Mouse (Mus musculus): ENCODE results near the gene Slc39a11. TPM values are rescaled to one million over a fixed set of nuclear protein-coding genes. Genes with fewer than 3 reads are reported as not detected.

The Slc39a11 gene
- polyA plus RNA-seq, 1 experiment from 2014 or later: 26.3 TPM

DNA sequence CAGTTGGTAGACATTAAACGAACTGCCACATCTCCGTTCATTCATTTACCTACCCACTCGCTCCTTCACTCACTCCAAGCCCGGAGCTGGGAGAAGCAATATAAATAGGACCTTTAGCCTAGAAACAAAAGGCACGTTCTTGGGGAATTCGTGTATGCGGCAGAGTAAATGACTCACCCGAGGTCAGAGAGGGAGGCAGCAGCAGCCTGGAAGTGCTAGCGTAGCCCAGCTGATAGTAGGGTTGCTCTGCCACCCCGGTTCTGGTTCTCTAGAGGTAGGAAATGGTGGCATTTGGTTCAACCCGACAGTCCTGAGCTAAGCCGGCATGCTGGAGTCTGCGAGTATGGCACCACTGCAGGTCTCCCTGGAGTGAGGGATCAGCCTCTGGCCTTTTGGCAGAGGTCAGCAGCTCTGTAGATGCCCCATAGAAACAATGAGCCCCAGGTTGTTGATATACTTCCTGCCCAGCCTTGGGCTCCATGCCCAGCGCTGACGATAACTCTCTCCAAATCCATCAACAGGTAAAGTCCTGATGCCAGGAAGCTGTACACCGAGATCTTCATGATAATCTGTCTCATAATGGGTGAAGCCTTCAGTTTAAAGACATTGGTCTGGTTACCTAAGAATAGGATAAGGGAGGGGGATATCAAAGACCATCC lies 440.5 kb downstream of the Slc39a11 start:
- H3K27ac ChIP-seq: no peak overlapping the region
- H3K36me3 ChIP-seq: no peaks in the 10 kb centered on the region
- peaks cover 7% of the 10 kb centered on the region; the same call in 1 of the 2 replicates for H3K4me1 ChIP-seq
- H3K9ac ChIP-seq: no peak overlapping the region
- H3K27me3 ChIP-seq: 0 out of 2 replicates have a peak, but pooled peaks cover 4% of the 10 kb centered on the region
- 82% methylated on average over 16 of the region's 16 CpGs for WGBS
- H3K4me3 ChIP-seq: no peak overlapping the region
- H3K9me3 ChIP-seq: no peaks in the 10 kb centered on the region
- H3K4me2 ChIP-seq: no peak overlapping the region
- no peak for ATAC-seq (ENCODE audit: insufficient number of reproducible peaks, insufficient read depth, low FRiP score, low TSS enrichment, low read depth)

DNA sequence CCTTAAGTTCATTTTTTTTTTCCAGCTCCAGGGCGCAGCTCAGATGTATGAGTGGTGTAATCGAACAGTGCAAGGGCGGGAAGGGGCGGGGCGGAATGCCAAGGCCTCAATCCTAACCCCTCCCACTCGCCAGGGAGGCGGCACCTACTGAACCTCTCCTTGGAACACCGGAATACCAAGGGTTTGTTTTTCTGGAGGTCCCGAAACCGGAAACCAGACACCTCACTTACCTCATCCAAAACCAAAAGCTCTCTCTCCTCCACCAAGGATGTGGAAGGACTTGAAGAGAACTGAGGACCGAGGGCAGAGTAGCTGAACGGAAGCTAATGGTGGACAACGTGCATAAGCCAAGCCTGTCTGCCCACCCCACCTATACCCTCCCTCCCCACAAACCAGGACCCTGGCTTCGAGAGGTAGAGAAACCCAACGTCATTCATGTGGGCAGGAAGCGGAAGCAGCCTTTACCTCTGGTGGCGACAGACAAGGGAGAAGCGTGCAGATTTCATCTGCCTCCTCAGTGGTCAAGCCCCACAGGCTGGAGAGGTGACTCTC lies 441.3 kb downstream of the Slc39a11 start:
- H3K9ac ChIP-seq: no peak overlapping the region
- 0 out of 2 replicates have a peak, but pooled peaks have one; percentile 26 for ATAC-seq (ENCODE audit: insufficient number of reproducible peaks, insufficient read depth, low FRiP score, low TSS enrichment, low read depth)
- WGBS: 64% methylated on average over 18 of the region's 18 CpGs
- H3K27me3 ChIP-seq: 0 out of 2 replicates have a peak, but pooled peaks cover 4% of the 10 kb centered on the region
- peaks cover 7% of the 10 kb centered on the region; the same call in 1 of the 2 replicates for H3K4me1 ChIP-seq
- H3K27ac ChIP-seq: no peak overlapping the region
- H3K4me3 ChIP-seq: no peak overlapping the region
- no peaks in the 10 kb centered on the region for H3K9me3 ChIP-seq
- no peaks in the 10 kb centered on the region for H3K36me3 ChIP-seq
- H3K4me2 ChIP-seq: no peak overlapping the region

DNA sequence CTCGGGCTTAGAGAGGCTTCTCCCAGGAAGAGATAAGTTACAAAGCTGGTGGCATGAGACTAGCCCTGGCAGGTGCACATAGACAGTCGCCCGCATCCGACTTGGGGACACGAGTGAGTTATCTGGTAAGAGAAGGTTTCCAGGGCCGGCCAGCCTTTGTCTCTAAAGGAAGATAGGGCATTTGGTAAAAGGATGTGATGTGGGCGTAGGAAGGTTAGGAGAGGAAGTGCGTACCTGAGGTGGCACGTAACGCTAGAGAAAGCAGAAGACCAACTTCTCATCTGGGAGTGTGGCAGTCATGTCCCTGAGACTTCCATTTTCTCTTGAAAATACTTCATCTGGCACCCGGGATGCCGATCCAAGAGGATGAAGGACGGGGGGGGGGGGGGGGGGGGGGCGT lies 441.9 kb downstream of the Slc39a11 start:
- 75% methylated on average over 12 of the region's 14 CpGs for WGBS

DNA sequence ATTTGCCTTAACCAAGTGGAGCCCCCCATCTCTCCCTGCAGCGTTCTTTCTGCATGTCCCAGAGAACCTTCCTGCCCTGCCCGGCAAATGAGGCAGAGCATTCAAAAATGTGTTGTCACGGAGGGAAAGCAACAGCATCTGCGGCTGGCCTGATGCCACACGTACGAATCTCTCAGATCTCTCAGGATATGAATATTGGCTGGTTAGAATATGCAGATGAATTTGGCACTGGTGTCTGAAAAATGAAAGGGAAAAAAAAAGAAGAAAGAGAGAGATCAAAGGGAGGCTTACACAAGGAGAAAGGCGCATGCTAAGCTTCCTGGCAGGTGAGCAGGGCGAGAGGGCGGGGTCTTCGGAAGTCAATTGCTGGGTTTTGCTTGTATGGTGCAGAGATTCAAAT lies 443.8 kb downstream of the Slc39a11 start:
- Histone ChIP-seq H3K4me1 (peaks cover 10% of the 10 kb centered on the region; the same call in 1 of the 2 replicates), H3K4me2 (no peak overlapping the region), H3K9ac (no peak overlapping the region), H3K36me3 (no peaks in the 10 kb centered on the region), H3K27ac (no peak overlapping the region), H3K4me3 (no peak overlapping the region), H3K27me3 (0 out of 2 replicates have a peak, but pooled peaks cover 4% of the 10 kb centered on the region), H3K9me3 (no peaks in the 10 kb centered on the region)
- ATAC-seq (ENCODE audit: insufficient number of reproducible peaks, insufficient read depth, low FRiP score, low TSS enrichment, low read depth): no peak
- WGBS: 58% methylated on average over 10 of the region's 10 CpGs

More for the DNA sequence above, 441.9 kb downstream of the Slc39a11 start:
- H3K9ac ChIP-seq: no peak overlapping the region
- no peaks in the 10 kb centered on the region for H3K9me3 ChIP-seq
- 0 out of 2 replicates have a peak, but pooled peaks cover 4% of the 10 kb centered on the region for H3K27me3 ChIP-seq
- no peak overlapping the region for H3K27ac ChIP-seq
- H3K4me1 ChIP-seq: peaks cover 7% of the 10 kb centered on the region; the same call in 1 of the 2 replicates
- H3K4me2 ChIP-seq: no peak overlapping the region
- ATAC-seq (ENCODE audit: insufficient number of reproducible peaks, insufficient read depth, low FRiP score, low TSS enrichment, low read depth): no peak
- H3K36me3 ChIP-seq: no peaks in the 10 kb centered on the region
- no peak overlapping the region for H3K4me3 ChIP-seq

DNA sequence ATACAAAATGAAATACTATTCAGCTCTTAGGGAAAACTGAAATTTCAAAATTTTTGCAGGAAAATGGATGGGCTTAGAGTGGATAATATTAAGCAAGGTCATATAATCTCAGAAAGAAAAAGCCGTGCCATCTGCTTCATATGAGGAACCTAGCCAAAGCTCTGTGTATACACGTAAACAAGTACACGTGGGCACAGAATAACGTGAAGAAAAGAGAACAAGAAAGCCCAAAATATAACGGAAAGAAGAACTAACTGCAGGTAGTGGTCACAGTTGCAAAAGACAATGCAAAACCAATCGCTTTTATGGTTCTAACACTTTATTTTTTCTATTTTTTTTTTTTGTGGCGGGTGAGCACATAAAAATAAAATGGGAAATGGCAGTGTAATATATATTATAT lies 446.9 kb downstream of the Slc39a11 start:
- H3K4me2 ChIP-seq: no peak overlapping the region
- H3K36me3 ChIP-seq: no peaks in the 10 kb centered on the region
- no peak overlapping the region for H3K27ac ChIP-seq
- no peak for ATAC-seq (ENCODE audit: insufficient number of reproducible peaks, insufficient read depth, low FRiP score, low TSS enrichment, low read depth)
- H3K9me3 ChIP-seq: no peaks in the 10 kb centered on the region
- H3K27me3 ChIP-seq: peaks cover 10% of the 10 kb centered on the region
- peaks cover 38% of the 10 kb centered on the region for H3K4me1 ChIP-seq
- H3K4me3 ChIP-seq: no peak overlapping the region
- H3K9ac ChIP-seq: no peak overlapping the region
- 87% methylated on average over 7 of the region's 7 CpGs for WGBS

DNA sequence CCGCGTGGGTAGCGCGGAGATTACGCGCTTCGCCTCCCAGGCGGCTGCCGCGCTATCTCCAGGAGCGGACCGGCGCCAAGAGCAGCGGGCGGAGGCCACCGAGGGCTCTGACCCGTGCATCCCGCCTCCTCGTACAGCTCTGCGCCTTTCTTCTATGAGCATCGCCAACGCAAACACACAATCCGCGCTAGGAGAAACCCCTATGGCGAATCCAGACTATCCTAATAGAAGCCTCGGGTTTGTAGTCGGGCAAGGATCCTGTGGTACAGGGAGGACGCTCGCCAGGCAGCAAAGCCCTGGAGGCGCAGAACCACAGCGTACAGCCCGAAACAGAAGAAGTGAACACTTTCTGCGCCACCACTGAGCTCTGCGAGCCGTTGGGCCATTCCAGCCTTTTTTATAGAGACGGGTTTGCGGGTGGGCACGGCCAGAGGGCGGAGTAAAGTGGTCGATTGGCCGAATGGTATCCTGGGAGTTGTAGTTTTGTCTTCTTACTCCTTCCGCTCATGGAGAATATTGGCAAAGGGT lies 448.3 kb downstream of the Slc39a11 start:
- Histone ChIP-seq H3K36me3 (no peaks in the 10 kb centered on the region), H3K4me2 (peak overlapping the region; percentile 95), H3K27ac (peak overlapping the region; percentile 75), H3K4me1 (peaks cover 50% of the 10 kb centered on the region), H3K9ac (peak overlapping the region; percentile 87), H3K27me3 (peaks cover 10% of the 10 kb centered on the region), H3K4me3 (peak overlapping the region; percentile 74), H3K9me3 (no peaks in the 10 kb centered on the region)
- under 1% methylated on average over 42 of the region's 42 CpGs for WGBS
- ATAC-seq (ENCODE audit: insufficient number of reproducible peaks, insufficient read depth, low FRiP score, low TSS enrichment, low read depth): peak; percentile 87

DNA sequence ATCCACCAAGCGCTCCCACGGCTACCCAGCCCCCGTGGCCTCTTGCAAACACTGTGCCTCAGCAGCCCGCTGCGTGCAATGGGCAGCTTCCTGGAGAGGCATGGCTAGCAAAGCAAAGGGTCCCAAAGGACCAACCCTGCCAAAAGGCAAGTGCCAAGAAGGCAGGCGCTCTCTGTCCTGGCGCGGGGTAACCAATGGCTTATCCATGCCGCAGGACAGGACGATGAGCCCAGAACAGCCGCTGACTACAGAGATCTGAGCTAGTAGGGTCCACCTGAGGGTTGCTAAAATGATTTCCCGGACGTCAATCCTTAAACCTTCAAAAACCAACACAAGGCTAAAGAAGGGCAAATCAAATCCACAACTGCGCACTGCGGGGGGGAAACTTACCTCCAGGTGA lies 449.0 kb downstream of the Slc39a11 start:
- no peak for ATAC-seq (ENCODE audit: insufficient number of reproducible peaks, insufficient read depth, low FRiP score, low TSS enrichment, low read depth)
- H3K36me3 ChIP-seq: no peaks in the 10 kb centered on the region
- peak overlapping the region; percentile 74 for H3K4me3 ChIP-seq
- H3K27me3 ChIP-seq: peaks cover 13% of the 10 kb centered on the region
- H3K27ac ChIP-seq: no peak overlapping the region
- peaks cover 52% of the 10 kb centered on the region for H3K4me1 ChIP-seq
- peak overlapping the region; percentile 87 for H3K9ac ChIP-seq
- 13% methylated on average over 15 of the region's 15 CpGs for WGBS
- peak overlapping the region; percentile 95 for H3K4me2 ChIP-seq
- no peaks in the 10 kb centered on the region for H3K9me3 ChIP-seq

DNA sequence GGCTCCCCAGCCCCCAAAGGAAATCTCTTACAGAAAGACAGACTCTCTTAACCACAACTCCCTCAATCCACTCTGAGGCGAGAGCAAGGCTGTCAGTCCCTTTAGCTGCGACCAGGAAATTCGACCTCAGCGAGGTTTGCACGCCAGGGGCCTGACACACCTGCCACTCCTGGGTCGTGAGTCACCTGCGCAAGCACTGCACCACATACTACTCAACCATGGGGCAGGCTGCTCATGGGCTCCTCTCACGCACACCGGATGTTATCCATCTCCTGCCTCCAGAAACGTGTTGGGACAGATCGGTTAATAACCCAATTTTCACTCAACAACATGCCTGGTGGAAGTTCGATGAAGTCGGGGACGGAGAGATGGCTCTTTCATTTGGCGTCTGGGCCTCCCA lies 451.3 kb downstream of the Slc39a11 start:
- Histone ChIP-seq H3K27ac (no peak overlapping the region), H3K4me1 (peaks cover 61% of the 10 kb centered on the region), H3K36me3 (no peaks in the 10 kb centered on the region), H3K9me3 (no peaks in the 10 kb centered on the region), H3K4me3 (peak overlapping the region; percentile 74; the same call in 1 of the 2 replicates), H3K9ac (no peak overlapping the region), H3K27me3 (peaks cover 9% of the 10 kb centered on the region), H3K4me2 (peak overlapping the region; percentile 95)
- ATAC-seq (ENCODE audit: insufficient number of reproducible peaks, insufficient read depth, low FRiP score, low TSS enrichment, low read depth): no peak
- 72% methylated on average over 15 of the region's 15 CpGs for WGBS

DNA sequence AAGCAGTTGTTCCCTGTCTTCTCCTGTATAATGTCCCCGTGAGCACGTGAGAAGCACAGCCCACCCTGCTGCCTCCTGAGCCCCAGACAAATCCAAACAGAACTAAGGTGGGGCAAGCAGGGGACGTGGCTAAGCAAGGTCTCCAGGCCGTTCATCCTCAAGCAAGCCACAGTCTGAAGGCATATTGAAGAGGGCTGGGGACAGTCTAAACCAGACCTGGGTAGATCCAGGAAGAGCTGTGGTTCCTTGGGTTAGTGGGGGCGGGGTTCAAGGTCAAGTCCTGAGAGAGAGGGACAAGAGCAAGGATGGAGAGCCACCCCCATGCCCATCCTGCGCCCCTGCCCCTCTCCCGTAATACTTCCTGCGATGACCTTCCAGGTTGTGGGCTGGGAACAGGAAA lies 452.3 kb downstream of the Slc39a11 start:
- H3K36me3 ChIP-seq: no peaks in the 10 kb centered on the region
- WGBS: 81% methylated on average over 8 of the region's 8 CpGs
- no peak for ATAC-seq (ENCODE audit: insufficient number of reproducible peaks, insufficient read depth, low FRiP score, low TSS enrichment, low read depth)
- no peak overlapping the region for H3K9ac ChIP-seq
- no peak overlapping the region for H3K27ac ChIP-seq
- no peak overlapping the region for H3K4me3 ChIP-seq
- H3K27me3 ChIP-seq: peaks cover 9% of the 10 kb centered on the region
- peaks cover 67% of the 10 kb centered on the region for H3K4me1 ChIP-seq
- H3K4me2 ChIP-seq: peak overlapping the region; percentile 95; the same call in 1 of the 2 replicates
- H3K9me3 ChIP-seq: no peaks in the 10 kb centered on the region

DNA sequence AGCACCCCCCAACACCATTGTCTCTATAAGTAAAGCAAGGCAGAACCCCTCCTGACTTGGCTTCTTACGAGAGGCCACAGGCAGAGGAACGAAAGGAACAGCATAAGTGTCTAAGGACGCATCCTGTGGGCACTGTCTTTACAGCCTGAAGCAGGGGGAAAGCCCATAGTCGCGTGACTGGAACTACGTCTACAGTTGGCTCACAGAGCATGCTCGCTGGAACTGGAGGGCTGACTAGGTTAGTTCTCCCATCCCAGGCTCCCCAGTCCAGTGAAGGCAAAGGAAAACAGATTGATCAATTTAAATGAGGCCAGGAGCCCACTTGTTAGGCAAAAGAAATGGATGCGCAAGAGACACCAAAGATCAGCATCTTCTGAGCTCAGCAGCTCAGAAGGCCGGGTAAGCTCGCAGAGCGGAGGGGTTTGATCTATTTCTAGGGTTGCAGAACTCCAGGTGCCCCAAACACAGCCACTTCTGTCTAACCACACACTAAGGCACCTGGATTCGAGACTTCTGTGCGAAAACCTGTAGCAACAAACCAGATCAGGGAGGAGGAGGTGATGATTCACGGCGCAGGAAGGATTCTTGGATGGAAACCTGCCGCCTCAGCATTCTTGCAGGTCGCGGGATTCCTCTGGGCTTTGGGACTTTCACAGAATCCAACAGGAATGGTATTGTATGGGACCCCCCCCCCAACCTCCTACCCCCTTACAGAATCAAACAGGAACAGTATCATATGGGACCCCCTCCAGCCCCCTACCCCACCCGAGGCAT lies 453.5 kb downstream of the Slc39a11 start:
- ATAC-seq (ENCODE audit: insufficient number of reproducible peaks, insufficient read depth, low FRiP score, low TSS enrichment, low read depth): no peak
- Histone ChIP-seq H3K4me1 (peaks cover 76% of the 10 kb centered on the region), H3K27ac (no peak overlapping the region), H3K4me3 (no peak overlapping the region), H3K27me3 (peaks cover 9% of the 10 kb centered on the region), H3K4me2 (no peak overlapping the region), H3K9me3 (no peaks in the 10 kb centered on the region), H3K9ac (no peak overlapping the region), H3K36me3 (no peaks in the 10 kb centered on the region)
- WGBS: 86% methylated on average over 19 of the region's 19 CpGs

Data from embryonic facial prominence, embryonic 13.5 days (tissue).